Mouse (Mus musculus): Measurements from ENCODE around the gene Ipcef1.
"Not testable (repeated sequence)": the region's sequence is repeated elsewhere in the genome, so short reads cannot be mapped to it uniquely, and the experiment has no call there.

The Ipcef1 gene

DNA sequence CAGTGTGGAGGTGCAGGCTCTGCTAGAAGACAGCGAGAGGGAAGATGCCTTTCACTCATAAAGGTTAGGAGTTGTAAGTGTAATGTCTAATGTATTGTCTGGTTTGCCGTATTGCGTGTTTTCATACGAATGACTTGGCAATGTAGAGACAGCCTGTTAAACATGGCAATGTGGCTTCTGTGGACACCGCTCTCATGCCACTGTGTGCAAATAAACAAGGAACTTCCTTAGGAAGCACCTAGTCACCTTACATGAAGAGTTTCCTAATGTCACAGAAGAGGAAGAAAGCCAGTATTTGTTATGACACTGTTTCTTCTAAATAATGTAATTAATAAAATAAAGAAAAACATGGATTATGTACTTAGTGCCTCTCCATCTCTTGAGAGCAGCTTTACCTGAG, 15.1 kb downstream of the Ipcef1 start:
- DNase-seq (ENCODE audit: low spot score in 2 of 2): no peak

DNA sequence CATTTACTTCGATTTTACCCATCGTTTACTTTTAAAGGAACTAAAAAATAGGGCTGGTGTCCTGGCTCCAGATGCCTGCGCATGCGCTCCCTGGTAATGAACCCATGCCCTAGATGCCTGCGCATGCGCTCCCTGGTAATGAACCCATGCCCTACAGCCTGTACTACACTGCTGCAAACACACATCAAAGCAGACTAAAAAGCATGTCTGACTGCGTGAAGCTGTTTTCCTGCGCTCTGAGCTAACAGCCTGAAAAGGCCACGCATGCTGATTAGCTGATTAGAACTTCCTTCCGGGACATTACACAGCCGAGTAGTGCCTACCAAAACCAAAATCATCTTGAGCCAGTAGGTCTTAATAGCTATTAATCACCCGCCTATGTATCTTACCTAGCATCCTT, 16.7 kb downstream of the Ipcef1 start:
- no peak for DNase-seq (ENCODE audit: low spot score in 2 of 2)

DNA sequence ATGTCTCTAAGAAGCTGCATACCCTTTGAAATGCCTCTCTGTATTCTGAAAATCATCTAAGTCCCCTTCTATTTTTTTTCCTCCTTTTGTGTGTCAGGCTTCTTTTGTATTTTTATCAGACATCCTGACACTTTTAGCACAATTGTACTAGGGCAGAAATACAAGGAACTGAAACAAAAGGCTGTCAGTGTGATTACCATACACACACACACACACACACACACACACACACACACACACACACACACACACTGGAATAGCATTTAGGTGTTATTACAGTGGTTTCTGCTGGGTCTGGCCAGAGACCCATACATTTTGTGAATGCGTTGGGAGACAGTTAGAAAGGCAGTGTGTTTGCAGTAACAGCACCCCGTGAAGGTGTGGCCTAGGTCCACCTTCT, 18.8 kb downstream of the Ipcef1 start:
- no peak for DNase-seq (ENCODE audit: low spot score in 2 of 2)

DNA sequence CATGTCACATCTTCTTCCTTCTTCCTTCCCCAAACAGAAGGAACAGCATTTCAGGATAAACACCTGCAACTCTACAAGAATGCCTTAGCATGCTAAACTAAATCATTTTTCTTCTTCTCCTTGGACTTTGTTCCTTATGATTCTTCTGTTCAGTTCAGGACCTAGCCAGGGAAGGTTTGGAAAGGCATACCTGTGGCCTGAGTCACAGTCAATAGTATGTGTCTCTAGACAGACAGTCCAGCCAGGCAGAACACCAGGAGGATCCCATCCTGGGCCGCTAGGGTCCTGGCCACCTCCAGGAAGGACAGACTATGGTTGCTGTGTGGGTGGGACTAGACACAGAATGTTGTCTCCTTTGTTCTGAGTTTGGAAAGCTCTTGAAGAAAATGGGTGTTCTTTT, 27.2 kb downstream of the Ipcef1 start:
- no peak for DNase-seq (ENCODE audit: low spot score in 2 of 2)

DNA sequence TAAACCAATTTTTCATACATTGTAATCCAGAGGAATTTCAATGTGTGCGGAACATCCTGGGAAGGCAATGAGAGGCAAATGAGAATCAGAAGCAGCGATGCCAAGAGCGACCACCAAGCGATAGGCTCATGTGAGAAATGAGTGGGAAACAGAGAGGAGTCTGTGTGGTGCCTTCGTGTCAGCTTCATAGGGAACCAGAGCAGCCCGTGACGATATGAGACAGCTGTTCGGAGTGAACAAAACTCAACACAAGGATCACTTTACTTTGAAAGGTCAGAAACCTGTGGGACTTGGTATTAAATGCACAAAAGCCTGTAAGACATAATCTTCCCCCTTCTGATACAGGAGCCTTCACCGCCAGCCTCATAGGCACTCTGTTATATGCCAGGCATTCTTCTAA, 31.7 kb downstream of the Ipcef1 start:
- DNase-seq (ENCODE audit: low spot score in 2 of 2): no peak

DNA sequence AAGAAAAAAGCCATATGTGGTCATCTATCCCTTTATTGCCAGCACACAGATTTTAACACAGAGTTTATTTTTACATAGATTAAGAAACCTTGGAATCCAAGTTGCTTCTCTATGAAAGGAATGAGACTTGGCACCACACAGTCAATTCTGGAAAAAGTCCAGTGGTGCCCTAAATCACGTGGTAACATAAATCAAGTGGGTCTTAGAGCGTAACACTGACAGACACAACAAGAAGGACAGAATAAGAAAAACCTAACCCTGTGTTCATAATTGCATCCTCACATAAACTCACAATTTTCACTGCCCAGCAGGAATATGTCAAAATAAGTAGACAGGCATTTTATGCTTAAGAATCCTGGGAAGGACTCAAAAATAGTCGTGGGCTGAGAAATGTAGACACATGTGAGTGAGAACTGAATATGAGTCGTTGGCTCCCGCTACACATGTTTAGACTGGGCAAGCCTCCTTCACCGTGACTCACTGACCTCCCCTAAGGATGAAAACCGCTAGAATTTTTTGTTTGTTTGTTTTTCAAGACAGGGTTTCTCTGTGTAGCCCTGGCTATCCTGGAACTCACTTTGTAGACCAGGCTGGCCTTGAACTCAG, 32.4 kb downstream of the Ipcef1 start:
- peak in 1 of 2 experiments; percentile 43 for DNase-seq (ENCODE audit: low spot score in 2 of 2)

DNA sequence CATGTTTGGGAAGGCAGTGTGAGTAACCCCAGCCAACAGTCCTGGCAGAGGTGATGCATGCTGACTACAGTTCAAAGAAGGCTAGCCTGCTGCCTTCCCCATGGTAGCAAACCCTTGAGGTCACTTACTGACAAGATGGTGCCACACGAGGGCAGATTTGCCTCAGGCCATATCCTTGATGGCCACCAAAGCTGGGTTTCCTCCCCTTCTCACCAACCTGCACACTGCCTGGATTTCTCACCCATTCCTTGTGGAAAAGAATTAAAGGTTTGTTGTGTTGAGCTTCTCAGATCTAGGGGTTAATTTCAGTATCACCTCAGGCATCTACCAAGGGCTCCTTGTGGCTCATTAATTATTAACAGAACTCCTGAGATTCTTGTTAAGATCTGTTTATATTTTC, 37.1 kb downstream of the Ipcef1 start:
- no peak for DNase-seq (ENCODE audit: low spot score in 2 of 2)

DNA sequence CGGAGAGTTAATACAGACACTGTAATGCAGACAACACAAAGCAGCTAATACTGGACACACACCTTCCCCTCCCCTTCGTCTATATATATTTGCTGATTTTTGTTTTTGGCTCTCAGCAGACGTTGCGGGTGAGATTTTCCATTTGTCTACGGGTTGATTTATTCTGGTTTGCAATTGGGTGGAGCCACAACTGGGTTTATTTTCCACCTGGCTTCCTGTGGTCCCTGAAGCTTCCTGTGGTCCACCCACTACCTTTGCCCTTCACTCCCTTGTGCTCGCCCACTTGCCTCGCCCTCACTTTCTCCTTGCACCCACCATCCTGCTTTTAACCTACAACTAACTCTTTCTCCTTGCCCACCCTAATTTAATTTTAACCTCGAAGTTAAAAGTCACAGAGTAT, 41.7 kb downstream of the Ipcef1 start:
- DNase-seq (ENCODE audit: low spot score in 2 of 2): no peak

DNA sequence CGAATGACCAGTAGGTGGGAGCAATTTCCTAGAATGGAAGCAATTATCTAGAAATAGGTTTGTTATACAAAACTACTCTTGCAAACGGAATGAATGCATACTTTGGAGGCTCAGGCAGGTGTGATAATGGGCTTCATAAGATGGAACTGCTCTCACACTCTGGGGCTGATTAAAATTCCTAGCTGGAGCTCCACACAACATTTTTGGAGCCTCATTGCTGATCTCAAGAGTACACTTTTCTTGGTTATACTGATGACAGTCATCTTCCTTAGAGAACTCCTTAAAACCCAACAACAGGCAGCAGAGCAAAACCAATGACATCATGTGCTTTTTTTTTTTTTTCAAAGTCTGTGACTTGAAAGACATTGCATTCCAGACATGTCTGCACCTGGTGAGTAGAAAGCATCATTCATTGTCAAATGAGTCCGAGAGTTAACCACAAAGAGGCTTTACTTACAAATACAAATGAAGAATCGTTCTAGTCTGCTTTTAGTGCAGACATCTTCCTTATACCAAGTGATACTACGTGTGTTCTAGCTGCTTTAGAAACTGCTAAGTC, 47.2 kb downstream of the Ipcef1 start:
- no peak for DNase-seq (ENCODE audit: low spot score in 2 of 2)

DNA sequence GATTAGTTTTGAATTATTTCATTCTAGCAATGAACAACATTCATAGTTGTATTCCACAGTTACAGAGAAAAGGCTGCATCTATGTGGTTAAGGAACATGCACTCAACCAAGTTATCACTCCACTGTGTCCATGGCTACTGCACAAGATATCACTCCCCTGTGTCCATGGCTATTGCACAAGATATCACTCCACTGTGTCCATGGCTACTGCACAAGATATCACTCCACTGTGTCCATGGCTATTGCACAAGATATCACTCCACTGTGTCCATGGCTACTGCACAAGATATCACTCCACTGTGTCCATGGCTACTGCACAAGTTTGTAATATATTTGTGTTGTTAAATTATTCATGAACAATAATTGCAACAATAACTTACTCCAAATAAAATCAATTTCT, 48.4 kb downstream of the Ipcef1 start:
- not testable (repeated sequence) for DNase-seq (ENCODE audit: low spot score in 2 of 2)

DNA sequence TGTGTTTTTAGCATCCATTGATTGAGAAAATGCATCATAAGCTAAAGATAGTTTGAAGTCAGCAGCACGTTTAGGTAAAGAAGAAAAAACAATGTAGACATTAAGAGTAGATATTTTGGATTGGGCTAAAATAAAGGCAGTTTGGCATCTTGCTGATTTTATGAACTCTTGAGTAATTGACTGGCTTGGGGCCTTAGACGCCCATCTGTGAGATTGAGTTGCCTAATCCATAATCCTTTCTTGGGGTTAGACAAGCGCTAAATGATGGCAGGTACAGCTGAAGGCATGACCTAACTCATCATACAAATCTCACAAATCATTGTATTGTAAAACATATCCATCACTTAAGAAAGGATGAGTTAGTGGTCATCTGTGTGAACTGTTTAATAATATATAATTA, 52.9 kb downstream of the Ipcef1 start:
- no peak for DNase-seq (ENCODE audit: low spot score in 2 of 2)

DNA sequence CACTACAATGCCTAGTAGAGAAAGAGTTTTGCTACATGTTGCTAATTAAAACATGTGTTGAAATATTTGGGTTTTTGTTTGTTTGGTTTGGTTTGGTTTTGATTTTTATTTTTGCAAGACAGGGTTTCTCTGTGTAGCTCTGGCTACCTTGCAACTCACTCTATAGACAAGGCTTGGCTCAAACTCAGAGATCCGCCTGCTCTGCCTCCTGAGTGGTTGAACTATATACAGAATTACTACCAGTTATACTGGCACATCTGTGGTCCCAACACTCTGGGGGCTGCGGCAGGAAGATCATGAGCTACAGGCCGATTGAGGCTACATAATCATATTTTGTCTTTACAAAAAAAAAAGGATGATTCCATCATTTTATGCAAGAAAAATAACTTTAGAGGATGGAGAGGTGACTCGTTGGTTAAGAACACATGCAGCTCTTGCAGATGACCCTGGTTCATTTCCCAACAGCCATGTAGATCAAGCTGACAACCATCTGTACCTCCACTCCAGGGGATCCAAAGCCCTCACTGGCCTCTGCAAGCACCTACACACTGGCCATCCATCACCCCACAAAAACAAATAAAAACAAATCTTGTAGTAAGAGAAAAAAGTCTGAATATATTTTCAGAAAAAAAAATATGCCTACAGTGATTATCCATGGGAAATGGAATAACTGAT, 53.6 kb downstream of the Ipcef1 start:
- no peak for DNase-seq (ENCODE audit: low spot score in 2 of 2)

DNA sequence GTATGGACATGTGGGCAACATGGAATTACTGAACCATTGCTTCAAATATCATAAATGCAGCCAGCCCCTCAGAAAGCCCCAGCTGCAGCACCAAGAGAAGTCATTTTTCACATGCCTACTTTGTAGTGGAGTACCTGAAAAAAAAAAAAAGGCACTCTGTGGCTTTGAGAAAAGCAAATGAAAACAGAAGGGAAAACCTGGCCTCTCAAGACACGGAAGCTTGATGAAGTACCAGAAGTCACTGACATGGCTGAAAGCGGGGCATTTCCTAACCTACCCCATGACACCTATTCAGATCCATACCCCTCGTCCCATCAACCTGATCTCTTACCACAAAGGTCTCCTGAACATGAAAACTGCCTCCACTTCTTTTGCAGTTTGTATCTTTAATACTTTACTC, 55.4 kb downstream of the Ipcef1 start:
- DNase-seq (ENCODE audit: low spot score in 2 of 2): no peak

DNA sequence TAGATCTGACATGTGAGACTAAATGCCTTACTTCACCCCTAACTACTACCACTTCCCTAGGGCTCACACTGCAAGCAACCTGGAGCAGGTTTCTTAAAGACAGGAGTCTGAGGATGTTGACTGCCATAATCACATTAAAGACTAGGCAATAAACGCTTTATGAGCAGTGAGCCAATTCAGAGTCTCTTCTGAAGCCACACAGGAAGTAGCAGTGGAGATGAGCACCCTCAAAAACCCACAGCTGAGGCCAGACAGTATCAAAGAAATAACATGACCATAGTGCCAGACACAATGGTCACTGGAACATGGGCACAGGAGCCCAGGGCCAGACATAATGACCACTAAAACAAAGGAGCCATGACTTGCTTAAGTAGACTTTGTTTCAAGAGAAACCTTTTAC, 63.7 kb downstream of the Ipcef1 start:
- no peak for DNase-seq (ENCODE audit: low spot score in 2 of 2)

DNA sequence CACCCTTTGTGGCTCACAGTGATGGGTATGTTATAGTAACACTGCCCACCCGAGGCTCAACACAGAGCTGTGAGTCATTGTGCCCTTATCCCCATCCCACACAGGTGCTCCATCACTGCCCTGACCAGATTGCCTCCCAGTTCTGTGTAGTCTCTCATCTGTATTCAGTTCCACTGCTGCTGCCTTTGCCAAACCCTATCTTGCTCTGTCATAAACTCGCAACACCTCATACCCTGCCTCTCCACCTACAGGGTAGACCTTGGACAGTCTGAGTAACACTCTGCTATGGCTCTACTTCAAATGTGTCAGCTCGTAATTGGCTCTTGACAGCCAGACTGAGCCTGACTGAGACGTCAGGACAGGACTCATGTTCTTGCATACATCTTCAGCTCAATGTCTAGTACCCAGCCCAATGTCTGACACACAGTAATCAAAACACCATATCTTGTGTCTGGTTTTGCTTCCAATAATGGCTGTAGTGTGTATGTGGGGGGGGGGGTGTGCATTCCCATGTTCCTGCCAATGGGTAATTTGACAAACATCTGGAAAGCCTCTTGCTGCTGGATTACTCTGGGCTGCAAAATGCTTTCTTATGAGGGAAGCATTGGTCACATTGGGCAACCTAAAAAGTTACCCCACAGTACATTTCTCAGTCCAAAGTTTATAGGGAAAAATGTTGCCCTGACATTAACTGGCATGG, 64.7 kb downstream of the Ipcef1 start:
- DNase-seq (ENCODE audit: low spot score in 2 of 2): no peak

DNA sequence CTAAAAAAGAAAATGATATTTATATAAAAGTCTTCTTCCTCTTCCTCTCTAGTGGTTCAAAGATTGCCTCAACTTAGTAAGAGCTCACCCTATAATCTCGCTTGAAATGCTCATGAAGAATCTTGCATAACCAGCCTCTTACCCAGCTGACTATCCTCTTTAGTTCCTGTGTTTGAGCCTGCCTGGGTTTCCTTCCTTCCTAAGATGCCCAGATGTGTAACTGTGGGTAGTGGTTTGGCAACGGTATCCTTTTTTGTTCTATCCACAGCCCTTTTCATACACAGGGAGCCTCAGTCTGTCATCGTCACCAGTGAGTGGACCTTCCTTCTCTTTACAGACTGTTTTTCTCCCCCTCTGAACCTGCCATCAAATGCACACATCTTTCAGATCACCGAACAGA, 66.0 kb downstream of the Ipcef1 start:
- DNase-seq (ENCODE audit: low spot score in 2 of 2): no peak

DNA sequence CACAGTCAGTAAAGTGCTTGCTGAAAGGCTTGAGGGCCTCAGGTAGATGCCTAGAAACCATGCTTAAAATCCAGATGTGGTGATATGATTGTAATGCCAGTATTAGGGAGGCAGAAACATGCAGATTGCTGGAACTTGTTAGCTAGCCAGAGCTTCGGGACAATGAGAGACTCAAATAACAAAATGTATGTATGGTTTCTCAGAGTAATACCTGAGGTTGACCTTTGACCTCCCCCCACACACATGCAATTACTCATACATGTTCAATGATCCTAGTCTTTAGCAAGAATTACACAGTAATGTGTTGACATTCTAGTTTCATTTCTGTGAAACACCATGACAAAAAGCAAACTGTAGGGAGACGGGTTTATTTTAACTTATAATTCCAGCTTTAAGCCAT, 68.8 kb downstream of the Ipcef1 start:
- DNase-seq (ENCODE audit: low spot score in 2 of 2): no peak

DNA sequence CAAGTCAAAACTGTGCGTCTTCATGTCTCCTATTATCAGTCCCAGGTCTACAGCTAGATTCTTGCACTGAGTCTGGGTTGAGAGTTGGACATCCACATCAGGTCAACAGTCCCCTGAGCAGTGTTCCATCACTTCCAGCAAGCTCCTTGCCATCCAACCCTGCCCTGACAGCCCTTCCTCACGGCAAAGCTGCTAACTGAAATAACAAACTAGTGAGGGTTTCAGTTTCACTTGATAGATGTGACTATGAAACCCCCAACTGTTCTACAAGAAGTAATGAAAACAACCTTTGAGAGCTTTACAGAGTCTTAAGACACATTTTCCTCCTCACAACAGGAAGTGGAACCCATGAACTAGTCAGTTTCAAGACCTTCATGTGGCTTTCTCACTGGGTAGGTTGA, 69.5 kb downstream of the Ipcef1 start:
- DNase-seq (ENCODE audit: low spot score in 2 of 2): no peak

DNA sequence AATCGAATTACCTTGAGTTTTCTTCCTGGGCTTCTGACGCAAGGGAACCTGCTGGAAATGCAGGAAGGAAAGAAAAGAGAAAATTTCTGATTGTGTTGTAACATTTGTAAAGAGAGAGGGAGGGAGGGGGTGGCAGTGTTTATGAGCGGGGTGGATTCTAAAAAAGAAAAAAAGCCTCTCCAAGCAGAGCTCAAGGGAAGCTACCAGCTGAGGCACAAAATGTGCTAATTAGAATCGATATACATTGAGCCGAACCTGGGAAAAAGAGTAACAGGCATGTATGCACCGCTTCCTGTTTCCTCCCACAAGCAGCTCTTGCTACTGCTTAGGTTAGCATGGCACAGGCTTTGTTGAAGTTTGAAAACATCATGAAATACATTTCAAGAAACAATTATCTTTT, 72.0 kb downstream of the Ipcef1 start:
- peak in 1 of 2 experiments; percentile 41 for DNase-seq (ENCODE audit: low spot score in 2 of 2)

DNA sequence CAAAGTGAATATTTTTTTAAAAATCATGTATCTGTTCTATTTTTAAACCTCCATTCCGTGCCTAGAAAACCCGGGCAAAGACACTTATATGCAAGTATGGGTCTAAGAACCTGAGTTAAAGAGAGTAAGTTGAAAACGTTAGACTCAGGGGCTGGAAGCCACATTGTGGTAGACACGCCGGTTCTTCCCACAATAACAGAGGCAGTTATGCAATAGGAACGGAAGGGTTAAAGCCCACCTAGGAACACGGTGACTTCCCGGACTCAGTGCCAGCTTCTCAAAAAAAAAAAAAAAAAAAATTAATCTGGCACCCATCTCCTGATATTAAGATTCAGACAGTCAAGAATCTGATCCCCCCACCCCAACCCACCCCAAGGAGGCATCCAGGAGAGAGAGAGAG, 72.5 kb downstream of the Ipcef1 start:
- no peak for DNase-seq (ENCODE audit: low spot score in 2 of 2)

DNA sequence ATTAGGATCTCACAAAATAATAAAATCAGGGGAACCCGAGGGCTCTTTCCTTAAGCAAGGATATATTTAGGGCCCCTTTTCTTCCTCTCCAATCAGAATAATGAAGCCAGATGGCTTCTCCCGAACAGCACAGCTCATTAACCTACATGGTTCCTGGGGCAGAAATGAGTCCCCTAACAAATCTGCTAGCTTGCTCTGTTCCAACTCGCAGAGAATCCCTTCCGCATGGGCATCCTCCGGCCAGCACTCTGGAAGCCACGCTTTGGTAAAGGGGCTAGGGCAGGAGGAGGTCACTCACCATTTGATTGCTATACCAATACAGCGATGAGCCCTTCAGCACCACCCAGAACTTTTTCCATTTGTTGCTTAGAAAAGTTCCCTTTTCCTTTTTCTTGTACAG, 73.1 kb downstream of the Ipcef1 start:
- peak in 1 of 2 experiments; percentile 28 for DNase-seq (ENCODE audit: low spot score in 2 of 2)

DNA sequence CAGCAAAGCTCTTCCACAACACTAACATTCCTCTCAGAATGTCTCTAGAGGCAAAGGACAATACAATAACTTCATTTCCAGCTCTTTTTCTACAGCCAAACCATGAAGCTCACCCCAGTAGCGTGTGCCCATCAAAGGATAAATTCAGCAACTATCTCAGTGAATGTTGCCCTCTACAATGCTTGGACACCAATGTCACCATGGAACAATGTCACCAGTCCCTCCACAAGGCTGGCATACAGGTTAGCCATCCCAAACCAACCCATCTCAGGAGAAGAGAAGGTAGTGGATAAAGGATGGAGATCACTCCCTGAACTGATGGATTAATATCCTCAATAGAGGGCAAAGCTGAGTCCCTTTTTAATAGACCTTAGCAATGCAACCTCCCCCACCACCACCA, 73.5 kb downstream of the Ipcef1 start:
- DNase-seq (ENCODE audit: low spot score in 2 of 2): no peak

DNA sequence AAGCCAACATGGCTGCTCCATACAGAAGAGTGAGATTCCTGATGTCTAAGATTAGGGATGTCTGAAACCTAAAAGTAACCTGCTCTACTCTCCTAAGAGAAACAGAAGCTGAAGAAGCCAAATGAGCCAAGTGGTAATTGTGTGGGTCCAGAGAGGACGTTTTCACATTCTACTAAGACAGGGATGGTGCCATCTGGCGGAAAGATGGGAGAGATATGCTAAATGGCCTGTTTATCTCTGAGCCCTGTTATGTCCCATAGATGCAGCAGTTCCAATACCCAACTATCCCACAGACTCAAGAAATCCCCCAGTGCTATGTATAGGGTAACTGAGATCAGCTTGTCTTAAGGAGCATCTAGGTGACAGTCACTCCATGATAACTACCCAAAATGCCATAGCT, 74.4 kb downstream of the Ipcef1 start:
- DNase-seq (ENCODE audit: low spot score in 2 of 2): peak in 1 of 2 experiments; percentile 35

Data from right cerebral cortex, postnatal 10 days (tissue).